Mouse (Mus musculus) right cerebral cortex, postnatal 36 days (tissue): ENCODE results near the gene Ubap1l.

Source experiments
- DNase-seq, 2 experiments: peaks; one replicate each; pipeline ENCODE4 v3.0.0; 2022; ENCODE audit warnings: low spot score in 2 of 2, mixed read lengths in 1 of 2

Gene Ubap1l

GRCm38 (mm10) chr9:65360641-65361448, at the start of gene Ubap1l:
TSS of gene Ubap1l (plus strand) at chr9:65361041.
- DNase-seq: no peak

DNA sequence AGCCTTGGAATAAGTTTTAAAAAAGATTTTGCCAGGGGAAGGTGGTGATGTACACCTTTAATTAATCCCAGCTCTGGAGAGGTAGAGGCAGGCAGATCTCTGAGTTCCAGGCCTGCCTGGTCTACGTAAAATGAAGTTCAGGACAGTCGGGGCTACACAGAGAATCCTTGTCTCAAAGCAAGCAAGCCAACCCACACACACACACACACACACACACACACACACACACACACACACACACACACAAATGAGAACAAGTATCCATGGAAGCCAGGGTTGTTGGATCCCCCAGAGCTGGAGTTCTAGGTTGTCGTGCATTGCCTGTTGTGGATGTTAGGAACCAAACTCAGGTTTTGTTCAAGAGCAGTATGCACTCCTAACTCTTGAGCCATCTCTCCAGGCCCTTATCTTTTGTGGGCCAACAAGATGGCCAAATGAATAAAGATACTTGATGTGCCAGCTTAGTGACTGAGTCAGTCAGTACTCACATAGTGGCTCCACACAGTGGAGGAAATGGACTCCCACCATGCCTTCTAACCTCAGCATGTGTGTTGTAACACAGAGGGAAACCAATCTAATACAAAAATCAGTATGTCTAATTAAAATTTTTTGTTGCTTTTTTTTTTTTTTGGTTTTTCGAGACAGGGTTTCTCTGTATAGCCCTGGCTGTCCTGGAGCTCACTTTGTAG, 48.0 kb upstream of the Ubap1l start:
- no peak for DNase-seq

DNA sequence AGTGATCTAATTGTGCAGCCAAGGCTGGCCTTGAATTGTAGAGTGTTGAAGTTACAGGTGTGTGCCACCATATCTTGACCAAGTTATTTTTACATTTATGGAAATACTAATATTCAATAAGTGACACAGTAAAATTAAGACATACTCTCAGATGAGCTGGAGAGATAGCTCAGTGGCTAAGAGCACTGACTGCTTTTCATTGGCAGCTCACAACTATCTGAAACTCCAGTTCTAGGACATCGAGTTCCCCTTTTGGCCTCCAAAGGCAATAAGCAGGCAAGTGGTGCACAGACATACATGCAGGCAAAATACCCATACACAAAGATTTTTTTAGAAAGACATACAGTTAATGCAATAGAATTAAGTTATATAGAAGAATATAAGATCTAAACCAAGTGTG, 47.0 kb upstream of the Ubap1l start:
- DNase-seq: no peak

- DNase-seq: no peak
Measured at GRCm38 (mm10) chr9:65322255-65322900, 38.5 kb upstream of the Ubap1l start.

DNA sequence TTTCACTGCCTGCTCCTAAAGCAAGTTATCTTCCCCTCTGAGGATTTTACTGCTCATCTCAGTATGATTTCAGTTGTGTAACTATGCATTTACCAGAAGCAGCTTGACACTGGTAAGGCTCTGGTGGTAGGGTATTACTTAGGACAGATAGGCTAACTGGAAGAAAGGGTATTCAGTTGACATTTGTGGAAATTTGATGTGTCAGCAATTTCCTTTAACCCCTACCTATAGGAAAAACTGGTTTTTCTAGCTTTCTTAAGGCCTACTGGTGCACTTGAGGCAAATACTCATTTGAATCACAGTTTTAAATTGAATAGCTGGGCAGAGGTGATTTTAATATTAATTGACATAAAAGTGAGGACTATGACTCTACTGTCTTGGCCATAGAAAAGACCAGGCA, 34.9 kb upstream of the Ubap1l start:
- no peak for DNase-seq

GRCm38 (mm10) chr9:65327371-65327770, 33.5 kb upstream of the Ubap1l start:
- DNase-seq: no peak

DNA sequence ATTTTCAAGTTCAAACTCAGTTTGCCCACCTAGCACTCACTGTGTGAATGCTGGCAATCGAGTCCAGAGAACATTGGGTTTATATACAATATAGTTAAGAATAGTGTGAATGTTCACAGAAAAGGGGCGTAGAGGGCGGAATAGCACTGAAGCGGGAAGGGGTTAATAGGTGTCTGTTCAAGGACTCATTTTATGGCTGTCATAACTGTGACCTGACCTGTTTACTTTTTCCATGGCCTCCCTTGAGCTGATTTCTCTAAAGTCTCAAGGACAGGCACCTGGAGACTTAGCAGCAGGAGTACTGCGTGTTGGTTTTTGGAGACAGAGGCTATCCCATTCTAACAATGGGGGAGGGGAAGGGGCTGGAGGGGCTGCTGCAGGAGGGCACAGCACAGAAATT, 26.9 kb upstream of the Ubap1l start:
- no peak for DNase-seq

GRCm38 (mm10) chr9:65339146-65339545, 21.7 kb upstream of the Ubap1l start:
- DNase-seq: no peak

- DNase-seq: no peak
Measured at GRCm38 (mm10) chr9:65340414-65340813, 20.4 kb upstream of the Ubap1l start.

DNA sequence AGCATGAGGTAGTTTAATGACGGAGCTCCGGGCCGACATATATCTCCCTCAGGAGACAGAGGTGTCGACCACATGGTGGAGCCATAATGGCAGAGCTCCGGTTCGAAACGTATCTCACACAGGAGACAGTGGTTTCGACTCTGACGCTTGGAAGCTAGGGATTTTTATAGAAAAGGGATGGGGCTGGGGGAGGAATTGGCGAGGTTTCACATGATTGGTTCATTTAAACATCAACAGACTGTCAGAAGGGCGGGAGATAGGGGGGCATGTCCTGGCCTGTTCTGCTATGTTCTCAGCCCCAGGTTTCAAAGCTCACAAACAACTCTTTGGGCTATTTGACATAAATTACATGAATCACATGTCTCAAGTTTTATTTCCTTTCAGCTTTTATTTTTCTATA, 15.4 kb upstream of the Ubap1l start:
- peak in 1 of 2 experiments; percentile 13 for DNase-seq

DNA sequence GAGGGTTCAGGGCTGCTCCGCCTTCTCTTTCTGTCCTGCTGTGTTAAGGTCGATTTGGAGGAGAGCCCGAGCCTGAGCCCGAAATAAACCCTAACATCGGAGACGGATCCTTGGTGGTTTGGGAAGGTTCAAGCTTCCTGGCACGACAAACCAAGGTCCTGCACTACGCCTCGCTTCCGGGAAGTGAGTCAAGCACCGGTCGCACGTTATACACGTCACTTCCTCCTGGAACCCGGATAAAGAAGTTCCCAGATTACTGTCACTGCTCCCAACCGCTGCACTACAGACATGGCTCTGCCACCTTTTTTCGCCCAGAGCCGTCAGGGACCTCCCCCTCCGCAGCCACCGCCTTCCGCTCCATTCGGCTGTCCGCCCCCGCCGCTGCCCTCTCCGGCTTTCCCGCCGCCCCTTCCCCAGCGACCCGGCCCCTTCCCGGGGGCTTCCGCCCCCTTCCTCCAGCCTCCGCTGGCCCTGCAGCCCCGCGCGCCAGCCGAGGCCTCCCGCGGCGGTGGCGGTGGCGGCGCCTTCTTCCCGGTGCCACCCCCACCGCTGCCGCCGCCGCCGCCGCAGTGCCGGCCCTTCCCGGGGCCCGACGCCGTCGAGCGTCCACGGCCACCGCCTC, 14.9 kb upstream of the Ubap1l start, which contains the start of gene Pdcd7:
Pdcd7 (plus strand) TSS at position 251 of the 622 bp plus-strand sequence.
- DNase-seq: peak; percentile 93 to 96

- DNase-seq: peak; percentile 13 to 14
Measured at GRCm38 (mm10) chr9:65346476-65347111, 14.2 kb upstream of the Ubap1l start.

GRCm38 (mm10) chr9:65347112-65347850, 13.6 kb upstream of the Ubap1l start:
- no peak for DNase-seq

- DNase-seq: no peak
Measured at GRCm38 (mm10) chr9:65353251-65353650, 7.6 kb upstream of the Ubap1l start.

GRCm38 (mm10) chr9:65356561-65356960, 4.3 kb upstream of the Ubap1l start:
- no peak for DNase-seq

DNA sequence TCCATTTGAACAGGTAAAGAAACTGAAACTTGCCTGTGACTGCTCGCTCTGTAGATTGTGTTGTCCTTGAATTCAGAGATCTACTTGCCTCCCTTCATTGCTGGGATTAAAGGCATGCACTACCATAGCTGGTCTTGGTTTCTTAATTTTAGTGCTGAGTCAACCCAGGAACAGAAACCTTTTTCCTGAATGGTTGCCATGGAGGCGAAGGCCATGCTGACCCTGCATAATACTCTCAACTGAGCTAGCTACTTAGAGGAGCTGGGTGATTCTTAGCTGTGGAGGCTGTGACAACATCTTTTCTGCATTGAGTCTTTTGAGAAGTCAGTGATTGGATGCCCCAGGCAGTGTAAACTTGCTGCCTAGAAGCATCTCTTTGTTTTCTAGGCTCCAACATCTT, 3.9 kb upstream of the Ubap1l start:
- no peak for DNase-seq

- DNase-seq: no peak
Measured at GRCm38 (mm10) chr9:65358956-65359480, 1.8 kb upstream of the Ubap1l start.

- no peak for DNase-seq
Measured at GRCm38 (mm10) chr9:65363684-65364083, 2.8 kb downstream of the Ubap1l start.

GRCm38 (mm10) chr9:65365721-65366120, 4.9 kb downstream of the Ubap1l start:
- DNase-seq: no peak

DNA sequence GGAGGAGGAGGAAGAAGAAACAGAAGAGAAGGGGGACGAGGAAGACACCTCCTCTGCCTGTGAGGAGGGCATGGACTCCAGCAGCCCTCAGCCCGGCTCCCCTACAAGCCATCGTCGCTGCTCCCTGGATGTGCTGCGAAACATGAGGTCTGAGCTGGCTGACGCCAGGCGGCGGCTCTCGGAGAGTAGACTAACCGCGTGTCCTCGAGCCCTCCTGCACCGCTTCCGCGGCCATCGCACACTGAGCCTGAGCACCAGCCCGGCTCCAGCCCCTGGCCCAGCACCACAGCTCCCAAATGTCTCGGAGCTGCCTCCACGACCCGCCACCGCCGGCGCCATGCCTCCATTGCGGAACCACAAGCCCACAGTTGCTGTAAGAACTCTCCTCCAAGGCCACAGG, 10.9 kb downstream of the Ubap1l start:
- no peak for DNase-seq

- DNase-seq: no peak
Measured at GRCm38 (mm10) chr9:65372449-65372848, 11.6 kb downstream of the Ubap1l start.
